Mouse (Mus musculus): Measurements from ENCODE around the gene Ppp1r12a. TPM values are rescaled to one million over a fixed set of nuclear protein-coding genes. Genes with fewer than 3 reads are reported as not detected.

The Ppp1r12a gene
- polyA plus RNA-seq, 3 experiments from 2014 or later = 251 to 307 (median 255) TPM

GRCm38 (mm10) chr10:108292651-108293050, 130.7 kb downstream of the Ppp1r12a start:
- no peak for ATAC-seq

- no peak for ATAC-seq
These were observed 131.7 kb downstream of the Ppp1r12a start for GRCm38 (mm10) chr10:108293620-108294195.

GRCm38 (mm10) chr10:108294766-108295165, 132.8 kb downstream of the Ppp1r12a start:
- no peak for ATAC-seq

- no peak for ATAC-seq
These were observed 134.5 kb downstream of the Ppp1r12a start for GRCm38 (mm10) chr10:108296446-108296845.

GRCm38 (mm10) chr10:108298261-108298660, 136.3 kb downstream of the Ppp1r12a start:
- no peak for ATAC-seq

- no peak for ATAC-seq
These were observed 137.0 kb downstream of the Ppp1r12a start for GRCm38 (mm10) chr10:108298841-108299545.

- no peak for ATAC-seq
These were observed 137.8 kb downstream of the Ppp1r12a start for GRCm38 (mm10) chr10:108299828-108300227.

- ATAC-seq = peak; percentile 81
These were observed 138.8 kb downstream of the Ppp1r12a start for GRCm38 (mm10) chr10:108300843-108301242.

- ATAC-seq = no peak
These were observed 145.8 kb downstream of the Ppp1r12a start for GRCm38 (mm10) chr10:108307772-108308171.

GRCm38 (mm10) chr10:108310195-108310594, 148.2 kb downstream of the Ppp1r12a start:
- ATAC-seq = no peak

- no peak for ATAC-seq
These were observed 149.4 kb downstream of the Ppp1r12a start for GRCm38 (mm10) chr10:108311396-108311795.

GRCm38 (mm10) chr10:108313845-108314244, 151.9 kb downstream of the Ppp1r12a start:
- no peak for ATAC-seq

- ATAC-seq = no peak
These were observed 152.4 kb downstream of the Ppp1r12a start for GRCm38 (mm10) chr10:108314396-108314795.

- ATAC-seq = no peak
These were observed 153.2 kb downstream of the Ppp1r12a start for GRCm38 (mm10) chr10:108315236-108315635.

- ATAC-seq = no peak
These were observed 166.4 kb downstream of the Ppp1r12a start for GRCm38 (mm10) chr10:108328356-108328755.

GRCm38 (mm10) chr10:108328983-108329382, 167.0 kb downstream of the Ppp1r12a start:
- no peak for ATAC-seq

- ATAC-seq = no peak
These were observed 167.8 kb downstream of the Ppp1r12a start for GRCm38 (mm10) chr10:108329771-108330170.

GRCm38 (mm10) chr10:108330964-108331363, 169.0 kb downstream of the Ppp1r12a start:
- no peak for ATAC-seq

- peak; percentile 74 for ATAC-seq
These were observed 170.0 kb downstream of the Ppp1r12a start, which contains the start of gene Pawr for GRCm38 (mm10) chr10:108331784-108332561. Gene Pawr (plus strand): TSS chr10:108332121.

- peak; percentile 19 for ATAC-seq
These were observed 170.9 kb downstream of the Ppp1r12a start for GRCm38 (mm10) chr10:108332571-108333541.

- no peak for ATAC-seq
These were observed 171.6 kb downstream of the Ppp1r12a start for GRCm38 (mm10) chr10:108333642-108334041.

Measured in inflammation-experienced regulatory T-cells, adult 6 months (primary cell).